Mouse (Mus musculus) frontal cortex, adult (tissue): ENCODE data around the gene Vamp1.

Experiments used
- ATAC-seq: cut with Nextera tagmentation; 2 replicates; pipeline ENCODE4 v1.9.2; 2017; ENCODE audit warnings: mild to moderate bottlenecking, moderate library complexity, mixed read lengths; ENCODE audit not compliant: low TSS enrichment

The Vamp1 gene

DNA sequence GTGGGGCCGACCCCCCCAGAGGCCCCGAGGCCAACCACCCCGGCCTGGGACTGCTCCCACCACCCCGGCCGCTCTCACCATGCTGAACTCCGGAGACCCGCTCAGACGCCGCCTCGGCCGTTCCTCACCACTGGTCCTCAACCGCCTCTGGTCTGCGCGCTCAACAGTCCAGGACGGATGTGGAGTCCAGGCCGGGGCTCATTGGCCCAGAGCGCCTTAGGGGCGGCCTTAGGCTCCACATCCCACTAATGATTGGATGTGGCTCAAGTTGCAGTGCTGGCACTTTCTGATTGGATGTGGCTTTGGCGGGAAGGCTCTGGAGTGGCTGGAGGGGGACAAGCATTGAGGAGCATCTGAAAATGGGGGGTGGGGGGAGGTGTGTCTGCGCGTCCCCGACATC lies 70.5 kb downstream of the Vamp1 start, which contains the start of gene Tuba3a:
Gene Tuba3a (minus strand): TSS at position 153 of the 400 bp plus-strand sequence.
- no peak for ATAC-seq

DNA sequence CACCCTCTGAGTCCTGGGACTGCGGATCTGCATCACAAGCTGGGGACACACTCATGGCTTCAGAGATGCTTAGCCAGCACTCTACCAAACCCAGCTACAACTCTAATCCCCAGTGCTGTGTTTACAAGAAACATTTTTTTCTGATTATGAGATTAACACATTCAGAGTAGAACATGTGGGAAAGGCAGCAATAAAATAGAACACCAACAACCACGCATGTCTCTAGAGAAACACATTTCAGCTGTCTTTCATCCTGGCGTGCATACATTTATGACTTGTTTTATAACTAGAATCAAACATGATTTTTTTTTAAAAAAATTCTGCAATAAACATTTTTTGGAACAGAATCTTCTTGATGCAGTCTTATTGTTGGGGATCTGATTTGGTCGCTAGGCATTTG lies 71.6 kb downstream of the Vamp1 start:
- ATAC-seq = peak; percentile 49; the same call in 1 of the 2 replicates

DNA sequence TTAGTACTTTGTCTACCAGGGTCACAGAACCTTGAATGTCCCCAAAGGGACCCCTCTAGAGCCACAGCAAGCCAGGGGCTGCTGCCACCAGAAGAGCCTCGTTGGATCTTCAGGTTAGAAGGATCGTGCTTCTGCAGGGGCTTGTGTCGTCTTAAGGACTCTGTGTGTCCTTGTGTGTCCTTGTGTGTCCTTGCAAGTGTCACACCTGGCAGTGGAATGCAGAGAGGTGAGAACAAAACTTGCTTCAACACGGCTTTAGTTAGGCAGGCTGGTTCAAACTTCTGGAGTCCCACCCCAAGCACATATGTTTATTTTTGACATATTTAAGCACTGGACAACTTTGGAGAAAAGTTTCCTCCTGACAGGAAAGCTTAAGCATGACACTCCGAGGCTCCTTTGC lies 73.4 kb downstream of the Vamp1 start:
- ATAC-seq = no peak

DNA sequence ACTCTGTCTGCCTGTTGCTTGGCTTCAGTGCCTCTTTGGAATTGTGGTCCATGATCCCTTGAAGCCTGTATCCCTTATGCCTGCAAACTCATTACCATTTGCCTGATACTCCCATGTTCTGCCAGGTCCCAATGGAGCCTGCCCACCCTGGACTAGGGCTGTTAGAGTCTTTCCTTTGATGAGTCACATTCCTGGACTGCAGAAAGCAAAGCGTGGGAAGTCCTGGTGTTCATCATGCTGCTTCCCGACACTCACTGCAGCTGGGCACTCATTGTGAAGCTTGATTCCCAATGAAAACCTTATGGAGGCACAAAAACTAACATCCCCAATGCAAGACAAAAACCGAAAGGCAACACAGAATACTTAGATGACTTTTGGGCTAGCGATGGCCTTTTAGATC lies 76.0 kb downstream of the Vamp1 start:
- peak; percentile 93 for ATAC-seq

DNA sequence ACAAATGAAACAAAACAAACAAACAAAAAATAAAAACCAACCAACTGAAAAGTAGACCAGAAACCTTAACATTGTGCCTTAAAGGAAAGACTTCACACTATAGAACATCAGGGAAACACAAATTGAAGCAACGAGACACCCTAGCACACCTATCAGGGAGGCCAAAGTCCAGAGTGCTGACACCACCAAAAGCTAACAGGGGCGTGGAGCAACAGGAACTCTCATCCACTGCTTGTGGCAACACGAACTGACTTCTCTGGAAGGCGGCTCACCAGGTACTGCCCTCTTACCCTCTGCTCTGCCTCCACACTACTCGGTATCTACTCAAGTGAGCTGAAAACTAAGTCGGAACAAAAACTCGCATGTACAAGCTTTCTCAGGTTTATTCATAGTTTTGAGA lies 76.9 kb downstream of the Vamp1 start:
- no peak for ATAC-seq

DNA sequence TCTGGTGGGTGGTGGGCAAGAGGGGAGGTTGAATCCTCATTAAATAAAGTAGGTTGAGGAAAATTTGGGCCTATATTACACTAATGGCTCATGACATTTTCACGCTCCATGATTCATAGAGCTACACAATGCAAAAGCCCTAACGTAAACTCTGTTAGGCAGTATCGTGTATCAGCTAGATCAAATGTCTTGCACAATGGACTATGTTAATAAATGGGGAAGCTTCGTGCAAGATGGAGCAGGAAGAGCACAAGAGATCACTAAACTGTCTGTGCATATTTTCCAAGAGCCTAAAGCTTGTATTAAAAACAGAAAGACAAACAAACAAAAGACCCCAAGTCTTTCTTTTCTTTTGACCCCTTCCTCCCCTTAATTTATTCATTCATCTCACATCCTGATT lies 78.7 kb downstream of the Vamp1 start:
- no peak for ATAC-seq
